Mouse (Mus musculus): ENCODE measurements around the gene Rnf43. TPM values are rescaled to one million over a fixed set of nuclear protein-coding genes. Genes with fewer than 3 reads are reported as not detected.

Gene Rnf43
- polyA plus RNA-seq, 1 experiment from 2014 or later: 1.9 TPM

MicroRNA genes within 50 kb of the gene (microRNA counts, 519-probe panel; counts per million panel counts)
- microRNA mmu-miR-142-3p (5,271 counts per million, percentile 89 among the panel's probes with 10 or more counts), microRNA mmu-miR-142-5p (5,583 counts per million, percentile 90 among the panel's probes with 10 or more counts)

Small RNAs within 50 kb of the gene (microRNA-seq; reads per million reads assigned to microRNA genes)
- gene Mir142 (not detected), gene Mir142b (not detected)

Other genes with a start within 250 kb of the Rnf43 start
- gene Gm11492, start 96.1 kb upstream of the Rnf43 start, polyA plus RNA-seq (2016; fragmentation: Nextera tagmentation; extraction: Ambion mirVana): not detected in 2 replicates
- 4.8 and 6.0 TPM in 2 replicates for gene Sept4, start 93.8 kb upstream of the Rnf43 start, polyA plus RNA-seq (2016; fragmentation: Nextera tagmentation; extraction: Ambion mirVana)
- gene Mtmr4, start 70.6 kb upstream of the Rnf43 start, polyA plus RNA-seq (2016; fragmentation: Nextera tagmentation; extraction: Ambion mirVana): 68.3 and 69.0 TPM in 2 replicates
- 0.26 and 0.34 TPM in 2 replicates for gene Hsf5, start 45.6 kb upstream of the Rnf43 start, polyA plus RNA-seq (2016; fragmentation: Nextera tagmentation; extraction: Ambion mirVana)
- gene Supt4a, start 74.8 kb downstream of the Rnf43 start, polyA plus RNA-seq (2016; fragmentation: Nextera tagmentation; extraction: Ambion mirVana): 187 and 191 TPM in 2 replicates
- 0.74 and 2.9 TPM in 2 replicates for gene Tspoap1, start 97.8 kb downstream of the Rnf43 start, polyA plus RNA-seq (2016; fragmentation: Nextera tagmentation; extraction: Ambion mirVana)
- gene Mpo, start 130.9 kb downstream of the Rnf43 start, polyA plus RNA-seq (2016; fragmentation: Nextera tagmentation; extraction: Ambion mirVana): 2.8 and 4.0 TPM in 2 replicates
- not detected in 2 replicates for gene Lpo, start 165.6 kb downstream of the Rnf43 start, polyA plus RNA-seq (2016; fragmentation: Nextera tagmentation; extraction: Ambion mirVana)
- gene Mks1, start 190.5 kb downstream of the Rnf43 start, polyA plus RNA-seq (2016; fragmentation: Nextera tagmentation; extraction: Ambion mirVana): 18.0 TPM in 2 replicates
- not detected in 2 replicates for gene Epx, start 212.8 kb downstream of the Rnf43 start, polyA plus RNA-seq (2016; fragmentation: Nextera tagmentation; extraction: Ambion mirVana)
- not detected in 2 replicates for gene Olfr462, start 229.5 kb downstream of the Rnf43 start, polyA plus RNA-seq (2016; fragmentation: Nextera tagmentation; extraction: Ambion mirVana)
- gene Olfr463, start 234.7 kb downstream of the Rnf43 start, polyA plus RNA-seq (2016; fragmentation: Nextera tagmentation; extraction: Ambion mirVana): not detected in 2 replicates